Mouse (Mus musculus) testis, adult 2 months (tissue): ENCODE data around the gene Gjb4. TPM values are rescaled to one million over a fixed set of nuclear protein-coding genes. Genes with fewer than 3 reads are reported as not detected.

Experiments
- H3K27ac ChIP-seq: fragments of 200-500 bp; 2 replicates; pipeline ENCODE4 v1.5.1; 2012; ENCODE audit warnings: low read depth, low read length; ENCODE audit not compliant: control insufficient read depth, insufficient read depth
- H3K27me3 ChIP-seq: fragments of 200-500 bp; 2 replicates; pipeline ENCODE4 v1.6.1; 2012; ENCODE audit warnings: mild to moderate bottlenecking, low read length, moderate library complexity; ENCODE audit not compliant: control insufficient read depth, insufficient read depth
- H3K36me3 ChIP-seq: fragments of 200-500 bp; 2 replicates; pipeline ENCODE4 v1.6.1; 2012; ENCODE audit warnings: mild to moderate bottlenecking, low read length; ENCODE audit not compliant: control insufficient read depth, insufficient read depth
- H3K4me1 ChIP-seq: fragments of 200-500 bp; 2 replicates; pipeline ENCODE4 v1.6.1; 2012; ENCODE audit warnings: low read length; ENCODE audit not compliant: control insufficient read depth, insufficient read depth
- H3K4me3 ChIP-seq: fragments of 200-500 bp; 2 replicates; pipeline ENCODE4 v1.5.1; 2012; ENCODE audit warnings: low read depth, mild to moderate bottlenecking, low read length, moderate library complexity, mixed read lengths; ENCODE audit not compliant: control insufficient read depth
- CTCF ChIP-seq: fragments of 200-500 bp; IDR thresholded peaks from 2 replicates; pipeline ENCODE4 v1.5.1; 2012; ENCODE audit warnings: low read depth, mild to moderate bottlenecking, inconsistent platforms, low read length, moderate library complexity; ENCODE audit not compliant: control insufficient read depth, insufficient read depth, insufficient replicate concordance
- POLR2A ChIP-seq: fragments of 200-500 bp; IDR thresholded peaks from 2 replicates; pipeline ENCODE4 v1.6.1; 2012; ENCODE audit warnings: low read depth, mild to moderate bottlenecking, inconsistent platforms, low read length, moderate library complexity; ENCODE audit not compliant: control insufficient read depth
- polyA plus RNA-seq: library from polyadenylated mRNA; depleted of rRNA; stranded (reverse); fragments of >200 nt; gene quantifications from 2 replicates; pipeline ENCODE4 v1.2.3, GENCODE M21; 2012

Gene Gjb4
- polyA plus RNA-seq, 1 experiment: not detected

DNA sequence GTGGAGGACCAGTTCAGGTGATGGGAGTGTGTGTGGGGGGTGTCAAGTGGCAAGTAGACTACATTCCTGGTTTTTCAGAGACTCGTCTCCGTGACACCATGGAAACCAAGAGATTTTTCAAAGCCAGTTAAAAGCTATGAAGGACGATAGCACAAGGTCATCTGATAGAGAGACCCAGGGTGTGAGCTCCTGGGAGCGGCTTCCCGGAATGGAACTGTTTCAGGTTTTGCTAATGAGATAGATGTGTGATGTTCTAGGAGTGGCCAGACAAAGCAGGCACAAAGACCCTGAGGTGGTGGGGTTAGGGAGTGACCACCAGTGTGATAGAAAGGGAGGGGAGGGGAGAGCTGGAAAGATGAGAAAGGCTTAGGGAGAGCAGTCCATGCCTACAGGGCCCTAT, 8.9 kb downstream of the Gjb4 start:
- H3K4me3 ChIP-seq: no peak overlapping the region
- no peaks in the 10 kb centered on the region for H3K36me3 ChIP-seq
- peaks cover 10% of the 10 kb centered on the region for H3K4me1 ChIP-seq
- no peaks in the 10 kb centered on the region for H3K27me3 ChIP-seq
- no peak for TF ChIP-seq CTCF
- TF ChIP-seq POLR2A: no peak
- no peak overlapping the region for H3K27ac ChIP-seq

DNA sequence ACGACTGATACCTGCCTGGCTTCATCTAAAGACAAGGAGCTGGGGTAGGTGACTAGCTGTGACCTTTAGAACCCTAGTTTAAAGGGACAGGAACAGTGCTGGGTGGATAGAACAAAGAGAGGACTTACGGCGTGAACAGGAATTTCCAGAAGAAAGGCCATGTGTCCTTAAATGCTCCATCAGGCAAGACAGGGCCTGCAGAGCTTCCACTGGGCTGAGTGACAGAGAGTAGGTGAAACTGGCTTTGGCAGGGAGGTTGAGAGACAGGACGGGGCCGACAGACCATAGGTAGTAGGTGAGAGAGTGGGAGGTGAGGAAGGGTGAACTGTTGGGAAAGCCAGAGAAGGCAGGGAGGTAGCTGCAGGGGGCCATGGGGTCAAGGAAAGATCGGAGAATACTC, 12.5 kb downstream of the Gjb4 start:
- H3K36me3 ChIP-seq: no peaks in the 10 kb centered on the region
- no peak overlapping the region for H3K27ac ChIP-seq
- H3K4me3 ChIP-seq: peak overlapping the region; percentile 58
- peaks cover 10% of the 10 kb centered on the region for H3K4me1 ChIP-seq
- TF ChIP-seq POLR2A: no peak
- TF ChIP-seq CTCF: no peak
- H3K27me3 ChIP-seq: no peaks in the 10 kb centered on the region

DNA sequence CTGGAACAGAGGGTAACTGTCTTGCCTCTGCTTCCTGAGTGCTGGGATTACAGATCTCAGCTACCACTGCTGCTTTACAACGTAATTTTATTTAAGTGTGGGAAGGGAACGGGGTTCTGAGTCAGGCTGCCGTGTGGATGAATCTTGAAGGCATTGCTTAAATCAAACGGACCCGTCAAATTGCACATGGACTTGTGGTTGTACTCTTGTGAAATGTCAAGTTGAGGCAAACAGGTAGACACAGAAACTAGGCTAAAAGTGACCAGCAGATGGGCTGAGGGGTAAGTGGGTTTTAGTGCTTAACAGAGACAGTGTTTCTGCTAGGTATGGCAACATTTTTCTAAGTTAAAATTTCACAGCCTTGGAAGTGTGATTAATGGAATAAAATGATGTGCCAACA, 16.2 kb downstream of the Gjb4 start:
- H3K4me1 ChIP-seq: peaks cover 7% of the 10 kb centered on the region
- H3K27me3 ChIP-seq: no peaks in the 10 kb centered on the region
- no peak for TF ChIP-seq POLR2A
- no peak for TF ChIP-seq CTCF
- no peaks in the 10 kb centered on the region for H3K36me3 ChIP-seq
- no peak overlapping the region for H3K27ac ChIP-seq
- no peak overlapping the region for H3K4me3 ChIP-seq

DNA sequence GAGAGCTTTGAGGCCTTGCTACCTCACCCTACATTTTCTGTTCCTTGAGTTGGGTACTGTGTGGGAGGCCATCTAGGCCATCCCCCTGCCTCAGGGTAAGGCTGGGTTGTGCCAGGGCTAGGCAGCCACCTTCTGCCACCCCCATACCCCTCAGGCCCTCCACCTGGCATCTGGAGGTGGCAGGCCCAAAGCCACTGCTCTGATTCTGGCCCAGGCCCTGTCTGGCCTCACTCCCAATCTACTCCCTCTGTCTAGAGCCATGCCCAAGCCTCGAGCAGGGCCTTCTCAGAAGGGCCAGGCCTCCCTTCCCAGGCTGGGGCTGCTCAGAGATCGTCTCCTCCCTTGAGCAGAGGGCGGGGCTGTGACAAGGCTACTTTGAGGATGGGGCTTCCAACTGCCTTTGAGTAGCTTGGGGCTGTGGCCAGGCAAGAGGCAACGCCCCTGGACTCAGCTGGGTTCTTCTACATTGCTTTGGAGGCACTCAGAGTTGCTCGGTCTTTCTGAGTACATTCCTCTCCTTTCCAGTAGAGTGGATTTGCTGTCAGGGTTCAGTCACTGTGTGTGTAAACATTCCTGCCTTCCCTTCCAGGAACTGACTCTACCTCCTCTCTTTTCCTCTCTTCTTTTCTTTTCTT, 18.9 kb downstream of the Gjb4 start:
- H3K4me3 ChIP-seq: no peak overlapping the region
- no peak overlapping the region for H3K27ac ChIP-seq
- TF ChIP-seq CTCF: no peak
- no peak for TF ChIP-seq POLR2A
- peaks cover 10% of the 10 kb centered on the region for H3K4me1 ChIP-seq
- no peaks in the 10 kb centered on the region for H3K27me3 ChIP-seq
- H3K36me3 ChIP-seq: no peaks in the 10 kb centered on the region

DNA sequence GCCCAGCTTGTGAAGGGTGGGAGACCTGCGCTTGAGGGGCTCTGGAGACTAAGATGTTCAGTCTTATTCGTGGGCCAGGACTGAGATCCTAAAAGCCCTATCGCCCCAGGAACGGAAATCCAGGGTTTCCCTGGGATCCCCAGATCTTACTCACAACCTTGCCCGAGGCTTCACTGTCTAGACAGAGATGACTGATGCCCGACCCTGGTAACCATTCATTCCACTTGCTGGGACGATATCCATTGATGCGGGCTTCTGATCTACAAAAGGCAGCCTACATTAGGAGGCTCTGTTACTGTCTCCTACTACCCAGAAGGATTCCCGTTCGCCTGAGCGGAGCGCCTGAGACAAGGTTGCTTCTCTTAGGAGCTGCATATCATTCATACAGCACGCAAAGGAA, 22.7 kb downstream of the Gjb4 start:
- H3K27ac ChIP-seq: no peak overlapping the region
- no peaks in the 10 kb centered on the region for H3K27me3 ChIP-seq
- H3K36me3 ChIP-seq: no peaks in the 10 kb centered on the region
- no peak overlapping the region for H3K4me3 ChIP-seq
- H3K4me1 ChIP-seq: peaks cover 14% of the 10 kb centered on the region
- no peak for TF ChIP-seq CTCF
- TF ChIP-seq POLR2A: no peak

DNA sequence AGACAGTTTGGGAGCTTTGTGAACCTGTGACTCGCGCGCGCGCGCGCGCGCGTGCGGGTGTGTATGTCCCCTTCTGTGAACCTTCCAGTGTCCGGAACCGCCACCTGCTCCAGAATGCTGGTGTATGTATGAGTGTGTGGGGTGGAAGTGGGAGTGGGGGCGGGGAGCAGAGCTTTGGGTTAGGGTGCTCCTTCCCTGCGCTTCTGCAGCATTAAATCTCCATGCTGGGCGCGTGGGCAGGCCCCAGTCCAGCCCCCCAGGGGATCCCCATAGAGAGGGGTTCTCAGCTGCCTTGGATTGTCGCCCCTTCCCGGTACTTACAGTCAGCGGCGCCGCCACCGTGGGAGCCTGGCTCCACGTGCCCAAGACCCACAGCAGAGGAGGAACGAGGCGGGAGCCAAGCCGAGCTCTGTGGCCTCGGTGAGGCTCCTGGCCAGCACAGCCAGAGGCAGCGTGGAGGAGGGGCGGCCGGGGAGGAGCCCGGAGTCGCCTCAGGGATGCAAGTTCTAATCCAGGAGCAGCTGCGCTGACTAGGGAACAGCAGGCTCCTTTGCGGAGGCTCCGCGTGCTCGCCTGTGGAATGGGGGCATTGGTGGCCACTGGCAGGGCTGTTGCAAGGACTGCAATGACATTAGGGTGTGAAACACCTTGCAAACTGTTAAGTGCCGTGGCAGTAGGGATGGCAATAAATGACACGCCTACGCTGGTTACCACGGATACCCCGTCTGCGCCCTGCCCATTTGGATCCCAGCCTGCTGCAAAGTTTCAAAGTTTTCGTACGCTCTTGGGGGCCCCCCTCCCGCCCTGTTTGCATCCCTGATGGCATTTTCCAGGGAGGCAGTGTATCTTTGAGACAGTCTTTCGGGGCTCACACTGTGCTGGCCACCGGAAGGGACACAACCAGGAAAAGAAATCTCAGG, 23.4 kb downstream of the Gjb4 start, which contains the start of gene Gjb3:
Gjb3 (minus strand) TSS at position 664 of the 920 bp plus-strand sequence.
- no peak for TF ChIP-seq CTCF
- no peak for TF ChIP-seq POLR2A
- H3K36me3 ChIP-seq: no peaks in the 10 kb centered on the region
- peaks cover 14% of the 10 kb centered on the region for H3K4me1 ChIP-seq
- no peak within 1 kb of the TSS for H3K27ac ChIP-seq
- no peaks in the 10 kb centered on the region for H3K27me3 ChIP-seq
- peak within 1 kb of the TSS; percentile 14; the same call in 1 of the 2 replicates for H3K4me3 ChIP-seq

DNA sequence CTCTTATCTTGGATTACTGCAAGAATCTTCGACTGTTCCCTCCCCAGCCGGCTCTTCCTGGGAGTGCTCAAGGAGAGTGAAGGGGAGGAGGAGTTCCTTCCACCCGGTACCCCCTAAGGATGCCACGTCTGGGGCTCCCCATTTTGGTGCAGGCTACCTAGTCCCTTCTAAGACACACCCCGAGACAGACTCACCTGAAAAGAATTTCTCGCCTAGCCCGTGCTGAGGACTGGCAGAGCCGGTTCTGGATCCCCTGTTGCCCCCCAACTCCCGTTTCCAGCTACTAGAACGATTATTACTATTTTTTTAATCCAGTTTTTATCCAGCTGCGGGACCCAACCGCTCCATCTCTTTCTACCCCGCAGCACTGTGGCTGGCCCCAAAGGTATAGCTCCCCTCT, 24.1 kb downstream of the Gjb4 start:
- no peak overlapping the region; the same call in 1 of the 2 replicates for H3K4me3 ChIP-seq
- peaks cover 14% of the 10 kb centered on the region for H3K4me1 ChIP-seq
- H3K27ac ChIP-seq: no peak overlapping the region
- H3K36me3 ChIP-seq: no peaks in the 10 kb centered on the region
- no peaks in the 10 kb centered on the region for H3K27me3 ChIP-seq
- TF ChIP-seq CTCF (no peak), POLR2A (no peak)
